Mouse (Mus musculus): ENCODE results near the gene Ehbp1l1. TPM values are rescaled to one million over a fixed set of nuclear protein-coding genes. Genes with fewer than 3 reads are reported as not detected.

Gene Ehbp1l1
- total RNA-seq (2021) = 10 to 100 TPM; 22.9 to 27.1 TPM

GRCm38 (mm10) chr19:5725767-5726515 lies at the start of gene Ehbp1l1:
Ehbp1l1 (minus strand) TSS chr19:5726317.
- no peak for DNase-seq (ENCODE audit: low spot score in 2 of 2)
- intact Hi-C loops (cut with DNase I) = loop anchor here (2.0 kb wide), 1 partner anchor 15 kb away; no protein-coding TSS in a partner anchor

GRCm38 (mm10) chr19:5770925-5771860 lies 45.1 kb upstream of the Ehbp1l1 start, which contains the start of gene Scyl1:
Scyl1 (minus strand) TSS chr19:5771419.
- intact Hi-C loops (cut with DNase I) = loop anchor here (2.0 kb wide), 1 partner anchor 42 kb away; the partner anchor contains the start of gene Fam89b
- DNase-seq (ENCODE audit: low spot score in 2 of 2) = peak; percentile 89 to 91

- no peak for DNase-seq (ENCODE audit: low spot score in 2 of 2)
- intact Hi-C loops (cut with DNase I) = loop anchor here (2.0 kb wide), 1 partner anchor 42 kb away; the partner anchor contains the start of gene Fam89b
These were observed 44.2 kb upstream of the Ehbp1l1 start for GRCm38 (mm10) chr19:5770311-5770710.

- no peak for DNase-seq (ENCODE audit: low spot score in 2 of 2)
- intact Hi-C loops (cut with DNase I) = no loop called here
These were observed 41.2 kb upstream of the Ehbp1l1 start for GRCm38 (mm10) chr19:5767271-5767670.

- intact Hi-C loops (cut with DNase I) = no loop called here
- no peak for DNase-seq (ENCODE audit: low spot score in 2 of 2)
These were observed 37.0 kb upstream of the Ehbp1l1 start for GRCm38 (mm10) chr19:5763163-5763562.

- intact Hi-C loops (cut with DNase I) = no loop called here
These were observed 32.8 kb upstream of the Ehbp1l1 start for GRCm38 (mm10) chr19:5758878-5759403.

GRCm38 (mm10) chr19:5756991-5757636 lies 31.0 kb upstream of the Ehbp1l1 start:
- intact Hi-C loops (cut with DNase I) = no loop called here
- no peak for DNase-seq (ENCODE audit: low spot score in 2 of 2)

More at GRCm38 (mm10) chr19:5758878-5759403, 32.8 kb upstream of the Ehbp1l1 start:
- no peak for DNase-seq (ENCODE audit: low spot score in 2 of 2)

- DNase-seq (ENCODE audit: low spot score in 2 of 2) = peak; percentile 76 to 81
- intact Hi-C loops (cut with DNase I) = no loop called here
These were observed 30.3 kb upstream of the Ehbp1l1 start for GRCm38 (mm10) chr19:5756321-5756985.

GRCm38 (mm10) chr19:5751742-5752141 lies 25.6 kb upstream of the Ehbp1l1 start:
- DNase-seq (ENCODE audit: low spot score in 2 of 2) = no peak
- intact Hi-C loops (cut with DNase I) = no loop called here

- intact Hi-C loops (cut with DNase I) = no loop called here
- no peak for DNase-seq (ENCODE audit: low spot score in 2 of 2)
These were observed 24.8 kb upstream of the Ehbp1l1 start for GRCm38 (mm10) chr19:5750951-5751350.

- intact Hi-C loops (cut with DNase I) = no loop called here
- no peak for DNase-seq (ENCODE audit: low spot score in 2 of 2)
These were observed 23.4 kb upstream of the Ehbp1l1 start for GRCm38 (mm10) chr19:5749476-5749875.

- DNase-seq (ENCODE audit: low spot score in 2 of 2) = no peak
- intact Hi-C loops (cut with DNase I) = no loop called here
These were observed 20.8 kb upstream of the Ehbp1l1 start for GRCm38 (mm10) chr19:5746907-5747363.

- intact Hi-C loops (cut with DNase I) = no loop called here
- no peak for DNase-seq (ENCODE audit: low spot score in 2 of 2)
These were observed 19.9 kb upstream of the Ehbp1l1 start for GRCm38 (mm10) chr19:5745756-5746710.

GRCm38 (mm10) chr19:5743576-5743975 lies 17.5 kb upstream of the Ehbp1l1 start:
- no peak for DNase-seq (ENCODE audit: low spot score in 2 of 2)
- intact Hi-C loops (cut with DNase I) = no loop called here

GRCm38 (mm10) chr19:5742241-5742641 lies 16.1 kb upstream of the Ehbp1l1 start:
- DNase-seq (ENCODE audit: low spot score in 2 of 2) = no peak
- intact Hi-C loops (cut with DNase I) = no loop called here

GRCm38 (mm10) chr19:5741641-5742240 lies 15.6 kb upstream of the Ehbp1l1 start:
- intact Hi-C loops (cut with DNase I) = no loop called here

More at GRCm38 (mm10) chr19:5741641-5742240, 15.6 kb upstream of the Ehbp1l1 start:
- peak; percentile 71 to 77 for DNase-seq (ENCODE audit: low spot score in 2 of 2)

All from left cerebral cortex, postnatal 36 days (tissue).